Mouse (Mus musculus) adrenal gland, postnatal 14 days (tissue): Measurements from ENCODE around the gene Olfr1132. TPM values are rescaled to one million over a fixed set of nuclear protein-coding genes. Genes with fewer than 3 reads are reported as not detected.
"Not testable (repeated sequence)": the region's sequence is repeated elsewhere in the genome, so short reads cannot be mapped to it uniquely, and the experiment has no call there.

ENCODE experiments used
- DNase-seq: peaks from one replicate; pipeline ENCODE4 v3.0.0; 2021; ENCODE audit warnings: mixed read lengths
- long read RNA-seq, 2 experiments: library from polyadenylated mRNA; stranded (forward); transcript quantifications; one replicate each; pipeline ENCODE4 v2.0.0; 2021
- total RNA-seq: library from RNA; stranded (reverse); gene quantifications from 2 replicates; pipeline ENCODE4 v1.2.3, GENCODE M21; 2021

The Olfr1132 gene
- total RNA-seq, result not detected in 2 replicates
- long read RNA-seq, experiment 1, result 0 reads
- long read RNA-seq, experiment 2, result 0 reads

DNA sequence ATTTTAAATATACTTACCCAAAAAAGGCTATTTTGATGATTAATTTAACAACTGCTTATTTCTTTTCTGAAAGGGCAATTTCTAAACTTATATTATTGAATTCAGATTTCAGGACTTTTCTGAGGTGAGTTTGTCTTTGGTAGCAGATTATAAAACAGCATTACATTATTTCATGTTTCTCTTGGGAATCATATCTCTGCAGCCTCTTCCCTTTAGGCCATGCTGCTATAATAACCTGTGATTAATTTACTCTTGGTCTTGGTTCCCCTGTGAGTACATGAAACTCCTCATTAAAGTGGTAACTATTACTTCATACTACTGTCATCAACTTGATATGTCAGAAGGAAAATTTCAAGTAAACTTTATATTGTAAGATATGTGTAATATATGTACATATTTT, at the start of gene Olfr1132:
Olfr1132 (minus strand) TSS at position 101 of the 400 bp plus-strand sequence.
- DNase-seq, result no peak

DNA sequence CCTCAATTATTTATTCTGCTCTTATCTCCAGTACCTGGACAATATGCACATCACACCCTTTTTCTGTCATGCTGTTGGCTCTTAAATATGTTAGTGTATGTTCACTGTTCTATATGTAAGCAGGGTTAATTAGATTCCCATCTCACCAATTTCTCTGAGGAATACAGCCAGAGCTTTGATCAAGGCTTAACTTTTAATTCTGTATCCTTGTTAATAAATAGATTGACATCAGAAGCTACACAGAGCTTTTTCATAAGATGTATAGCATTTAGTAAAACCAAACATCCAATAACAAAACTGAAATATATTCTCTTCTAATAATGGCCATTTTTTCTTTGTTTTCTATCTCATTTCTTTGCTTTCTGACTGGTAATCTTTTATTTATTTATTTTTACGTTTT, 36.2 kb upstream of the Olfr1132 start, which contains the start of gene Olfr1135:
Olfr1135 (minus strand) TSS at position 101 of the 400 bp plus-strand sequence.
- no peak for DNase-seq

DNA sequence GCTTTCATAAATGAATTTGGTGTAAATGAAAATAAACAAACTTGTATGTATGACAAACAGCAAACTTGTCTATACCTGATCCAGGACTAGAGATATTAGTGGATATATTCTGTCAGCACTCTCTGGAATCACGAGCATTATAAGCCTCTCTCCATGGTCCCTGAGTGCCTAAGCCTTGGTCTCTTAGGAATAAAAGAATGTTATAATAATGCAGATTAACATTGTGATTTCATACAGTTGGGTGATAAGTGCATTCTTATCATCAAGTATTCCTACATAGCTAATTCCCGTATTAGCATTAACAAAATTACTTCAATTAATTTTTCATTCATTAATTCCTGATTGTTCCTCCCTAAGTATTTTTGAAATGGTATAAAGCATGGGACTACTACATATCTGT, 21.0 kb upstream of the Olfr1132 start, which contains the start of gene Olfr1134:
Olfr1134 (minus strand) TSS at position 101 of the 400 bp plus-strand sequence.
- DNase-seq, result no peak

DNA sequence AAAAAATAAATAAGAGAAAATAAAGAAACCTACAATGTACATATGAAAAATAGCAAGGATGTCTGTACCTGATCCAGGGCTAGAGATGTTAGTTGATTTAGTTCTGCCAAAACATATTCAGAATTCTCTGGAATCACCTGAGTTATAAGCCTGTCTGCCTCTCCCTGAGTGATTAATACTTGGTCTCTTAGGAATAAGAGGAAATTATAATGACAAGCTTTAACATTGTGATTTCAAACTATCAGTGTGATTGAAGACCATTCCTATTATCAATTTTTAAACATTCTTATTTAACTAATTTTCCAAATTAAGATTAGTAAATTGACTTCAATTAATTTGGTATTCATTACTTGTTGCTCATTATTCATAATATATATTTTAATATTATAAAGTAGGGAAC, 9.9 kb upstream of the Olfr1132 start, which contains the start of gene Olfr1133:
Olfr1133 (minus strand) TSS at position 101 of the 400 bp plus-strand sequence.
- DNase-seq, result no peak

DNA sequence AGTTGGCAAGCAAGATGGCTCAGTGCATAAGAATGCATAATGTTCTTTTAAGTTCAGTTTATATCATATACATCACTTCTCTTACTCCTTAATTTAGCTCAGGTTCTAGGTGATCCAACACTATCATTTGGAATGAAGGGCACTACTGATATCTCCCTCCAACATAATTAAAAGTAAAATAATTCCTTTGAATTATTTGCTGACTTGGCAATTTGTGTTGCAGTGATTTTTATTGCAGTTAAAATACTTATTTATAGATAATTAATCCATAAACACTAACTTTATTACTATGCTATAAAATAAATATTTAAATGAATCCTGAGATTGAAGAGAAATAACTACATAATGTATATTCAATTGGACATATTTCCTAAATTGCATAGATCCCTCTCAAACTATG, 5.1 kb upstream of the Olfr1132 start:
- no peak for DNase-seq

DNA sequence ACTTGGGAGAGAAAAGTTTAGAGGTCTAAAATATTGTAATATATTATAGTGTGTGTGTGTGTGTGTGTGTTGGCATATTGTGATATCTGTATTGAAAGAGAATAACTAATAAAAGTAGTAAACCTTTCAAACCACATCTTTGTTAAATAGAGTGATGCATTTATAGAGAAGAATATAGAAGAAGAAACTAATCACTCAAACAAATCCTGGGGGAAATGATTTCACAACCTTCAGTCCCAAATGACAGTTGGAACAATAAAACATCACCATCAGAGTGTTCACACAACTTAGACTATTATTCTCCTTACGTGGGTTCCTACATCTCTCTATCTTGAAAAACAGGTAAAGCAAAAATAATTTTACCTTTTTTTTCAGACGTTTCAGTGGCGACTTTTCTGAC, 10.5 kb downstream of the Olfr1132 start, which contains the start of gene Olfr1131:
Olfr1131 (plus strand) TSS at position 301 of the 400 bp plus-strand sequence.
- DNase-seq, result no peak

DNA sequence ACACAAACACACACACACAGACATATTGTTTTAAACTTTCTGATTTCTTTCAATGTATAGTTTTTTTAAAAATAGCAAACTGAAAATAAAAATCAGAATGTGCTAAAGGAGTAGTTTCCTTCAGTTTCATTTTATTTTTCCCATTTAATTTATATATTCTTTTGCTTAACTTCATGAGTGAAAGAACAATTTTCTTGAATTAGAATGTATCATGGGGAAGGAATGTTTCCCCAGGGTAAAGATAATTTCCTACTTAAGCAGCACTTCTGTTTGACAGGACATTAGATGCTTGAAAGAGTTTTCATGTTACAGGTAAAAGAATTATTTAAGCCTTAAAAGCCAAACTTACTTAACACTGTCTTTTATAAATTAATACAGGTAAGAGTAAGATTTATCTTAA, 31.4 kb downstream of the Olfr1132 start, which contains the start of gene Olfr1130:
Olfr1130 (plus strand) TSS at position 301 of the 400 bp plus-strand sequence.
- DNase-seq, result not testable (repeated sequence)

Other genes with a start within 250 kb of the Olfr1132 start
- gene Olfr1123, start 220.9 kb downstream of the Olfr1132 start, total RNA-seq, result not detected in 2 replicates
- gene Olfr1124, start 207.3 kb downstream of the Olfr1132 start, total RNA-seq, result not detected in 2 replicates
- gene Olfr1126, start 183.6 kb downstream of the Olfr1132 start, total RNA-seq, result not detected in 2 replicates
- not detected in 2 replicates for gene Pramel7, start 140.4 kb downstream of the Olfr1132 start, total RNA-seq
- not detected in 2 replicates for gene Pramel6, start 131.0 kb downstream of the Olfr1132 start, total RNA-seq
- gene Olfr153, start 105.7 kb downstream of the Olfr1132 start, total RNA-seq, result not detected in 2 replicates
- gene Olfr1128, start 92.0 kb downstream of the Olfr1132 start, total RNA-seq, result not detected in 2 replicates
- not detected in 2 replicates for gene Olfr1129, start 63.6 kb downstream of the Olfr1132 start, total RNA-seq
- not detected in 2 replicates for gene Olfr1130, start 31.3 kb downstream of the Olfr1132 start, total RNA-seq
- not detected in 2 replicates for gene Olfr1131, start 10.4 kb downstream of the Olfr1132 start, total RNA-seq
- gene Olfr1133, start 9.8 kb upstream of the Olfr1132 start, total RNA-seq, result not detected in 2 replicates
- gene Olfr1134, start 20.9 kb upstream of the Olfr1132 start, total RNA-seq, result not detected in 2 replicates
- not detected in 2 replicates for gene Olfr1135, start 36.1 kb upstream of the Olfr1132 start, total RNA-seq
- not detected in 2 replicates for gene Olfr1136, start 56.4 kb upstream of the Olfr1132 start, total RNA-seq
- not detected in 2 replicates for gene Olfr1137, start 75.6 kb upstream of the Olfr1132 start, total RNA-seq
- gene Olfr1138, start 102.4 kb upstream of the Olfr1132 start, total RNA-seq, result not detected in 2 replicates
- gene Olfr1140, start 106.2 kb upstream of the Olfr1132 start, total RNA-seq, result not detected in 2 replicates
- gene Olfr1141, start 116.5 kb upstream of the Olfr1132 start, total RNA-seq, result not detected in 2 replicates
- gene Olfr152, start 141.9 kb upstream of the Olfr1132 start, total RNA-seq, result not detected in 2 replicates
- gene Olfr1143, start 163.1 kb upstream of the Olfr1132 start, total RNA-seq, result not detected in 2 replicates
- gene Olfr1145, start 172.3 kb upstream of the Olfr1132 start, total RNA-seq, result not detected in 2 replicates
- gene Olfr1148, start 193.0 kb upstream of the Olfr1132 start, total RNA-seq, result not detected in 2 replicates
- gene Olfr1150-ps1, start 206.5 kb upstream of the Olfr1132 start, total RNA-seq, result not detected in 2 replicates
- gene Olfr1151, start 218.3 kb upstream of the Olfr1132 start, total RNA-seq, result not detected in 2 replicates
- gene Olfr1152, start 229.0 kb upstream of the Olfr1132 start, total RNA-seq, result not detected in 2 replicates